Mouse (Mus musculus) cerebellum, adult 2 months (tissue): Measurements from ENCODE around the gene Igf2.

Source experiments
- CTCF ChIP-seq: fragments of 200-500 bp; IDR thresholded peaks from 2 replicates; pipeline ENCODE4 v1.5.1; 2011; ENCODE audit warnings: low read depth, mild to moderate bottlenecking, control low read depth, low read length, moderate library complexity, borderline replicate concordance; ENCODE audit not compliant: insufficient read depth
- POLR2A ChIP-seq: fragments of 200-500 bp; IDR thresholded peaks from 2 replicates; pipeline ENCODE4 v1.6.1; 2011; ENCODE audit warnings: low read length, control low read depth, borderline replicate concordance; ENCODE audit not compliant: insufficient read depth

DNA sequence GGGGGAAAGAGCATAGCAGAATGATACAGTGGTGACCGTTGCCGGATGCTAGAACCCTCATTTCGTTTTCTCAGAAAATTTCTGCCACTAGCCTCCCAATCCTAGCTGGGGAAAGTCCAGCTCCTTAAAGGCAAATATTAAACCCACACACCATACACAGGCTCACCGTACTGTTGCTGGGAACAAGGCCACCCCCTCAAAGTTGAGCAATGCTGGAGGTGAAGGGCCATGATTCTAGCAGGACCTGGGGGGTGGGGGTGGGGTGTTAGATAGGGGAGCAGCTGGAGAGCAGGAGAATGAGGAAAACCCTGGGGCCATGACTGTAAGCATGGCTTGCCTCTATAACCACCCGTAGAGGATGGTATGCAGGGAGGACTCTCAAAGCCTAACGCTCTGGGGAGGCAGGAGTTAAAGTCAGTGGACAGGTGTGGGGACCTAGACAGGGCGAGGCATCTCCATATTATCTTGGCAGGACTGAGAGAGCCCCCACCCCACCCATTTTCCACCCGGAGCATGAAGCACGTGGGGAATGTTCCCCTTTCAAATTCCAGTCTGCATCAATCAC is 2.1 kb downstream of the Igf2 start:
- TF ChIP-seq CTCF = no peak
- no peak for TF ChIP-seq POLR2A
